Mouse (Mus musculus) ES-Bruce4 (cell line): ENCODE data around the gene Srsf2.

Experiments used
- CTCF ChIP-seq: IDR thresholded peaks from one replicate; pipeline ENCODE4 v1.8.1; 2011; ENCODE audit warnings: low read depth, low read length
- EP300 ChIP-seq: IDR thresholded peaks from 2 replicates; pipeline ENCODE4 v1.6.1; 2011; ENCODE audit warnings: low read depth, low read length; ENCODE audit not compliant: insufficient read depth
- POLR2A ChIP-seq: IDR thresholded peaks from one replicate; pipeline ENCODE4 v1.8.1; 2011; ENCODE audit warnings: low read length; ENCODE audit not compliant: insufficient read depth

GRCm38 (mm10) chr11:116857183-116857850, 4.4 kb upstream of the Srsf2 start:
- no peak for TF ChIP-seq CTCF
- TF ChIP-seq POLR2A, result no peak
- no peak for TF ChIP-seq EP300
